Mouse (Mus musculus) left cerebral cortex, adult 11 months (tissue): ENCODE measurements around the gene Azi2.

Experiments
- DNase-seq: peaks from one replicate; pipeline ENCODE4 v3.0.0; 2022; ENCODE audit warnings: low spot score

The Azi2 gene

DNA sequence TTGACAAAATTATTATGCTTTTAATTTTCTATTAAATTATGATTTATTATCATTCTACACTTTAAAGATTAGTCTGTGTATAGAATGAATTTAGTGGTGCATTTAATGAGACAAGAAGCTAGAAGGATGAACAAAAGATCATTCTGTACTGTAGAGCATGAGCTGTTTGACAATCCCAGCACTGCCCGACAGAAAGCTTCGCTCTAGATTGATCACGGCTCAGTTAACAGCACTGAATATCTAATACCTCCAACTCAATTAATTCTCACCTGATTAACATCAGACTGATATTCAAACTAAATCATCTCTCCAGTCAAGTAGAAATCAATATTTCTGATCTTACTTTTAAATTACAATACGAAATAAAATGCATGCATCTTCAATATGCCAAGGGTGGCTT, 43.5 kb downstream of the Azi2 start:
- DNase-seq = no peak

DNA sequence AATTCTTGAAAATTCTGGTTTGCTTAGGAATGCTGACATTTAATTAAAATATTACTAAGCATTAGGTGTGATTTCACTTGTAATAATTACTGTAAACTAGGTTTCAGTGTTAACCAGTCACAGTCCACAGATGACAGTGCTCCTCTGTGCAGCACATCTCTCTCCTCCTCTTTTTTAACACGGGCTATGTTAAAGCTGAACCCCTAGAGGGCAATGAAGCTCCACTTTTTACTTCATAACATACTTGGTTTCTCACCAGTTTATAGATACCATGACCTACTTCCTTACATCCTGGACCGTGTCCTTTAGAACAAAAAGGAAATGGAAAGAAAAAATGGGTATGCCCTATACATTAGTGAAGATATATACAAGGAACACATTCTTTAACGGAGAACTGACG, 59.1 kb downstream of the Azi2 start:
- peak; percentile 8 for DNase-seq

DNA sequence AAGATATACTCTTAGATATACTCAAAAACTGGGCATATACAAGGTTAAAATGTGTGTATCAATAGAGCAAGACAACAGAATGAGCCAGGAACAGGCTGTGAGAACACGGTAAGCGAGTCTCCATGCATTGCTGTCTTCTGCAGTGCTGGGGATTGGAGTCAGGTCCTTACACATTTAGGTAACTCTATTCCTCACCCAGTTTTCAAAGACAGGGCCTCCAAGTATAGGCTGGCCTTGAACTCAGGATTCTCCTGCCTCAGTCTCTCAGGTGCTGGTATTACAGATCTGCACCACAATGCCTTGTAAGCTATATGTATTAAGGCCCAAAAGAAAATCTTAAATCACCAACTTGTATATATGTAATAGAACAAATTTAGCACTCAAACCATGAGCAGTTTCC, 60.2 kb downstream of the Azi2 start:
- no peak for DNase-seq

DNA sequence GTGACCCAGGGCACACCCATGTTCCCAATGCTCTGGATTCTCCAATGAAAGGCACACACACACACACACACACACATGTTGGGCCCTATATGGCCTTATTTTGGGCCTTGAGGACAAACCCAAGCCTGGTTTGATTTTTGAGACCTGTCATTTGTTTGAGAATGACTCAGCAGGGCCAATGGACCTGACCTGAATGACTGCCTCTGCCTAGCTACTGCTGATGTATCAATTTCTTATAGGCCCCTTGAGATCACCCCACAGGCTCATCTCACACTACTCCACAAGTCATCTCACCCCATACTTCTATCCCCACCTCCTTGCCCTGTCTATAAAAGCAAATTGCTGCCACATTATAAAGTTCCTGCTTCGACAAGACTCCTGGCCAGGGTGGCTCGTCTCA, 61.5 kb downstream of the Azi2 start:
- no peak for DNase-seq

DNA sequence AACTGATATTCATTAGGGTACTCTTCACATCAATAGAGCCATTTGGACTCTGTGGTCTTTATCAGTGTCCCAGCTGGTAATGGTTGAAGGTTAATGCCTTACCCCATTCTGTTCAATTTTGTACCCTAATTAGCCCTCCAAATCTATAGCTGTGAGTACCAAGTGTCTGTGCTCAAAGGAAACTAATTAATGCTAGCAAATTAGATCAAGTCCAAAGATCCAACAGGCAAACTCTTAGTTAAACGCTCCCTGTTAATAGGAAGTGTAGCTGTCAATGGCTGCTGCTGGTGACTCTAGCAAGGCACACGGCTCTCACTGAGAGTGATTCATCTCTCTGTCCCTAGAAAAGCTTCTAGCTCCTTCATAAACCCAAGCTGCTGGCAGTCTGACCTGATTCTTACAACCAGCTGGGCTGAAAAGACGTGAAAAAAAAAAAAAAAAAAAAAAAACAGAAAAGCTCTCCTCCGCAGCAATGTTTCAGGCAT, 68.3 kb downstream of the Azi2 start:
- DNase-seq = no peak

DNA sequence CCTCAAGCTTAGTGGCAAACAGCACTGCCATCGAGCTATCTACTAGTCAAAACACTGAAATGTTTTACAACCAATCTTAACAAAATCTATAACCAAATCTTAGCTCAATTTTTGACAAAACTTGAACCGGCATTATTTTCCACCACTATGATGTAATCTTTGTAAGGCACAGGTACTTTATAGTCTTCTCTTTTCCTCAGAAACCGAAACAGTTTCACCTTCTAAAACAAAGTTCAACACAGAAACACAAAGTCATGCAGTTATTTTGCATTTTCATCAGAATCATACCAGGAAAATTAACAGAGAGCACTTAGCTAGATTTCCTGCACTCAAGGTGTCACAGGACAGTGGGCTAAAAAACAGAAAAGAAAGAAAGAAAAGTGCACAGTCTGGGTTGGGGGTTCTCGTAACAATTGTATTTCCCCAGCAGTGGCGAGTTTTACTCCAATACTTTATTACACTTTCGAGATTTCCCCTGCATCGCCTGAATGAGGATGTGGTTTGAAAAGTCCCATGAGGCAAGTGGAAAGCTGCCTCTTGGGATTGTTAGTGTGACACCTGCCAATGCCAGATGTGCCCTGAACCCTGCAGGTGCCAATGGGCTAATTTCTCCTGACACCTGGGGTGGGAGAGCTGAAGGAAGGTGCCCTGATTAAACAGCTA, 69.5 kb downstream of the Azi2 start:
- no peak for DNase-seq

DNA sequence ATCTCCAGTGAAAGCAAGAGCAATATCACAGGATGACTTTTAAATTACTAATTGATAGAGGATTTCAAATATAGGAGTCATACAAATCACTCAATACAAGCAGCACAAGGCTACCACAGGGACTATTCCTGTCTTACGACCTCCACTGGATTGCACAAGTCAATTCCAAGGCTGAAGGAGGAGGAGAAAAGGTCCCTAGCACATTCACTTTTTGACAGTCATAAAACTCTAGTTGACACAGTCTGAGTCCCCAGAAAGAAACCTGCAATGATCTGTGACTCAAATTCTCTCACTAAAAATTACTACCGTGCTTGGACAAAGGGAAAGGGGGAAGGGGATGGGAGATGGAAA, 70.0 kb downstream of the Azi2 start:
- DNase-seq = no peak
